8 mouse cellular contexts compared by ENCODE assay signal in genomic region chrX:142682176-142682820, GRCm38 (mm10). TPM values are rescaled to one million over a fixed set of nuclear protein-coding genes. Genes with fewer than 3 reads are reported as not detected.
A peak's percentile ranks its signal among the peaks of the same experiment; 100 is the strongest.
DNase-seq lines count a peak whose midpoint lies in the region; ATAC-seq lines count a peak whose summit lies in the region.

No protein-coding gene starts in this region.

- H3K27me3 ChIP-seq in heart, embryonic 14.5 days (ENCODE audit: control insufficient read depth, insufficient read depth, low read length), result no peaks in the 10 kb centered on the region
- H3K27me3 ChIP-seq in limb, embryonic 11.5 days (ENCODE audit: control insufficient read depth, insufficient read depth, low read length), result peaks cover 20% of the 10 kb centered on the region
- H3K27me3 ChIP-seq in midbrain, embryonic 13.5 days, result peaks cover 29% of the 10 kb centered on the region

- no peaks in the 10 kb centered on the region for H3K9me3 ChIP-seq in heart, embryonic 14.5 days (ENCODE audit: control insufficient read depth, low read length)
- no peaks in the 10 kb centered on the region for H3K9me3 ChIP-seq in limb, embryonic 11.5 days (ENCODE audit: control insufficient read depth, low read length)
- H3K9me3 ChIP-seq in midbrain, embryonic 13.5 days, result no peaks in the 10 kb centered on the region

- 22% methylated on average over 28 of the region's 28 CpGs for WGBS in heart, embryonic 14.5 days
- WGBS in limb, embryonic 11.5 days, result 16% methylated on average over 28 of the region's 28 CpGs
- 16% methylated on average over 28 of the region's 28 CpGs for WGBS in midbrain, embryonic 13.5 days

- peak; percentile 7 for DNase-seq in layer of hippocampus, adult 11-12 months (ENCODE audit: low spot score)
- DNase-seq in layer of hippocampus, adult 9-11 months, result no peak
- peak; percentile 51 for DNase-seq in cerebellum, adult 9-11 months
- no peak for DNase-seq in limb, embryonic 11.5 days (ENCODE audit: low spot score)
- DNase-seq in thymus, adult 18-20 months, result peak; percentile 14 to 30
- no peak for DNase-seq in gastrocnemius, postnatal 14 days

- H3K36me3 ChIP-seq in heart, embryonic 14.5 days (ENCODE audit: control insufficient read depth, insufficient read depth, low read length), result no peaks in the 10 kb centered on the region
- H3K36me3 ChIP-seq in limb, embryonic 11.5 days (ENCODE audit: control insufficient read depth, insufficient read depth, low read length), result no peaks in the 10 kb centered on the region
- no peaks in the 10 kb centered on the region for H3K36me3 ChIP-seq in midbrain, embryonic 13.5 days

- ATAC-seq in heart, embryonic 14.5 days (ENCODE audit: insufficient number of reproducible peaks, insufficient read depth, low FRiP score, low read depth), result no peak
- no peak for ATAC-seq in limb, embryonic 11.5 days (ENCODE audit: insufficient number of reproducible peaks, low FRiP score, low TSS enrichment, low read depth)
- ATAC-seq in midbrain, embryonic 13.5 days, result peak; percentile 15; the same call in 1 of the 2 replicates

- H3K4me3 ChIP-seq in heart, embryonic 14.5 days (ENCODE audit: control insufficient read depth in 1 of 2, insufficient read depth in 1 of 2, low read depth in 1 of 2, low read length in 2 of 2), result peak overlapping the region; percentile 57 to 73
- peak overlapping the region; percentile 52 for H3K4me3 ChIP-seq in limb, embryonic 11.5 days (ENCODE audit: low read depth, low read length)
- H3K4me3 ChIP-seq in midbrain, embryonic 13.5 days (replicated peaks), result peak overlapping the region; percentile 59

- H3K9ac ChIP-seq in heart, embryonic 14.5 days (ENCODE audit: low read length), result peak overlapping the region; percentile 77
- H3K9ac ChIP-seq in limb, embryonic 11.5 days (ENCODE audit: low read length), result peak overlapping the region; percentile 72
- peak overlapping the region; percentile 74 for H3K9ac ChIP-seq in midbrain, embryonic 13.5 days (replicated peaks)

- intact Hi-C loops in gastrocnemius, postnatal 14 days (cut with DNase I; ENCODE audit: low total_unique reads), result no loop called here

- H3K27ac ChIP-seq in heart, embryonic 14.5 days (replicated peaks in 1 of 2; ENCODE audit: control insufficient read depth in 1 of 2, insufficient read depth in 1 of 2, low read depth in 2 of 2, low read length in 2 of 2), result peak overlapping the region; percentile 29 to 94
- peak overlapping the region; percentile 91 for H3K27ac ChIP-seq in limb, embryonic 11.5 days (replicated peaks; ENCODE audit: low read depth, low read length)
- 0 out of 2 replicates have a peak overlapping the region, but pooled peaks have one; percentile 81 for H3K27ac ChIP-seq in midbrain, embryonic 13.5 days

- peaks cover 5 to 28% of the 10 kb centered on the region in 2 experiments for H3K4me1 ChIP-seq in heart, embryonic 14.5 days (ENCODE audit: control insufficient read depth in 2 of 2, insufficient read depth in 2 of 2, low read length in 2 of 2)
- H3K4me1 ChIP-seq in limb, embryonic 11.5 days (ENCODE audit: control insufficient read depth, insufficient read depth, low read length), result peaks cover 13% of the 10 kb centered on the region
- peaks cover 26% of the 10 kb centered on the region for H3K4me1 ChIP-seq in midbrain, embryonic 13.5 days (replicated peaks)

- H3K4me2 ChIP-seq in heart, embryonic 14.5 days (ENCODE audit: low read length), result peak overlapping the region; percentile 72
- peak overlapping the region; percentile 83 for H3K4me2 ChIP-seq in limb, embryonic 11.5 days (ENCODE audit: low read depth, severe bottlenecking)
- H3K4me2 ChIP-seq in midbrain, embryonic 13.5 days (replicated peaks), result peak overlapping the region; percentile 66

RNA-seq across cellular contexts. Expression of gene Tmem164, which starts 1.1 kb away (rescaled TPM):
- 34.8 and 36.2 TPM in 2 replicates for polyA plus RNA-seq in heart, embryonic 14.5 days (2014; fragmentation: Nextera tagmentation; extraction: Ambion mirVana)
- 36.4 and 40.8 TPM in 2 replicates for polyA plus RNA-seq in limb, embryonic 11.5 days (2014; fragmentation: Nextera tagmentation; extraction: Ambion mirVana)
- polyA plus RNA-seq in midbrain, embryonic 13.5 days (2015; fragmentation: Nextera tagmentation; extraction: Ambion mirVana), result 25.4 and 26.4 TPM in 2 replicates
- 1 to 10 TPM; 4.8 to 5.6 TPM for total RNA-seq in gastrocnemius, postnatal 14 days (2021)

Comparison
In these comparisons a context has a peak if more than half of its experiments do, and no peak if none do; other contexts are left out.
1. DNase-seq: peak in layer of hippocampus, adult 11-12 months (single experiment), cerebellum, adult 9-11 months (single experiment) and thymus, adult 18-20 months (2 of 2); none in layer of hippocampus, adult 9-11 months (single experiment), limb, embryonic 11.5 days (single experiment) and gastrocnemius, postnatal 14 days (single experiment).
2. Peak in every context shown above with its lines, with median percentiles within 50 percentile points of each other: H3K27ac ChIP-seq, H3K4me2 ChIP-seq, H3K4me3 ChIP-seq and H3K9ac ChIP-seq.